Mouse (Mus musculus): ENCODE measurements around the gene Krtap5-1.

DNA sequence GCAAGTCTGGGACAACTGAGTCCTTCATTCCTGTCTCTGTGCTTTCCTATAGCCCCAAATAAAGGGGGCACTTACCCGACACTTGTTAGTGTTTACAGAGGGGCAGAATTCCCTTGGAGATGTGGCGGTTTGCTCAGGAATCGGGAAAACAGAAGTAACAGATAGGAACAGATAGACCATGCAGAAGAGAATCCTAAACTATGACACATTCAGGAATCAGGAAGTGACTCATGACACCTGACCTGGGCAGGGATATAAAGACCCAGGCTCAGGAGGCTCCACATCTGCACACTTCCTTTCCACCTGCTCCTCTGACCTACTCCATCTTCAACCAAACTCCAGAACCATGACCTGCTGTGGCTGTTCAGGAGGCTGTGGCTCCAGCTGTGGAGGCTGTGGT lies 6.3 kb upstream of the Krtap5-1 start, which contains the start of gene Krtap5-4:
- TF ChIP-seq POLR2A (IDR thresholded peaks at IDR 0.05; ENCODE audit: borderline replicate concordance, low read depth, low read length) (no peak), CTCF (IDR thresholded peaks at IDR 0.05; ENCODE audit: low read depth, low read length) (no peak)

Data from bone marrow macrophage, adult 2 months (primary cell).